Mouse (Mus musculus): ENCODE results near the gene Klf6.
A peak's percentile ranks its signal among the peaks of the same experiment; 100 is the strongest.

Gene Klf6

GRCm38 (mm10) chr13:5895851-5896250 is 34.6 kb downstream of the Klf6 start:
- DNase-seq (ENCODE audit: inconsistent age in 2 of 2, low spot score in 1 of 2), result peak in 1 of 2 experiments; percentile 26

- DNase-seq (ENCODE audit: inconsistent age in 2 of 2, low spot score in 1 of 2), result no peak
These were observed 36.1 kb downstream of the Klf6 start for GRCm38 (mm10) chr13:5897176-5897959.

- DNase-seq (ENCODE audit: inconsistent age in 2 of 2, low spot score in 1 of 2), result peak in 1 of 2 experiments; percentile 19
These were observed 37.7 kb downstream of the Klf6 start for GRCm38 (mm10) chr13:5899021-5899420.

GRCm38 (mm10) chr13:5899641-5900040 is 38.4 kb downstream of the Klf6 start:
- DNase-seq (ENCODE audit: inconsistent age in 2 of 2, low spot score in 1 of 2), result no peak

- DNase-seq (ENCODE audit: inconsistent age in 2 of 2, low spot score in 1 of 2), result no peak
These were observed 51.9 kb downstream of the Klf6 start for GRCm38 (mm10) chr13:5913201-5913600.

- no peak for DNase-seq (ENCODE audit: inconsistent age in 2 of 2, low spot score in 1 of 2)
These were observed 56.1 kb downstream of the Klf6 start for GRCm38 (mm10) chr13:5917360-5917759.

GRCm38 (mm10) chr13:5919966-5920365 is 58.7 kb downstream of the Klf6 start:
- DNase-seq (ENCODE audit: inconsistent age in 2 of 2, low spot score in 1 of 2), result no peak

All from adrenal gland, adult (tissue).